Mouse (Mus musculus): Measurements from ENCODE around the gene Klhdc8b. TPM values are rescaled to one million over a fixed set of nuclear protein-coding genes. Genes with fewer than 3 reads are reported as not detected.

Gene Klhdc8b
- 10 to 100 TPM; 13.4 to 15.3 TPM for total RNA-seq (2021)
- long read RNA-seq, experiment 1, transcript Klhdc8b-201 (6 exons, 1,897 nt): major isoform, 16 of 24 reads
- long read RNA-seq, experiment 1, partial matches to known transcripts: 0 of 24 reads
- long read RNA-seq, experiment 1, other reads (novel, unspliced or antisense): 7 of 24 reads
- long read RNA-seq, experiment 2, transcript Klhdc8b-201 (6 exons, 1,897 nt): major isoform, 15 of 33 reads
- long read RNA-seq, experiment 2, partial matches to known transcripts: 5 of 33 reads
- long read RNA-seq, experiment 2, other reads (novel, unspliced or antisense): 13 of 33 reads

DNA sequence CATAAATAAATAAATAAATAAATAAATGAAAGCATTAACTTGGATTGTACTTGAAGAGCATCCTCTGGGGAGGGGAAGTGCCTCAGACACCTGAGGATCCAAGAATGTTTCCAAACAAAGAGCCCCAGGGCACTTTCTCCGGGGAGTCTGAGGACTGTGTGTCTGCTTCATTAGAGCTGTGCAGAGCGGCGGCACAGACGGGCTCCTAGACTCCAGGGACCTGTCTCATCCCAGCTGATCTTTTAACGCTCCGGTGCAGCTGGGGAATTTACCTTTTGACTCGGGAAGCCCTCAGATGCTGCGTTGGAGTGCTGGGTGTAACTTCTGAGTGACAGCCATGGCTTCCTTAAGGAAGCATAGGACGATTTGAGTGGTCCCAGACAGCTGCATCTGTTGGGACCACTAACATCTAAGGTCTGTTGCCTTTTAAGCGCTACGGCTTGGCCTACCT, at the start of gene Klhdc8b:
Gene Klhdc8b, minus strand, starts transcription at position 401 of the 451 bp plus-strand sequence.
- DNase-seq (ENCODE audit: low spot score in 2 of 2): no peak

- DNase-seq (ENCODE audit: low spot score in 2 of 2): no peak
These were observed 47.4 kb upstream of the Klhdc8b start for GRCm38 (mm10) chr9:108508776-108509175.

DNA sequence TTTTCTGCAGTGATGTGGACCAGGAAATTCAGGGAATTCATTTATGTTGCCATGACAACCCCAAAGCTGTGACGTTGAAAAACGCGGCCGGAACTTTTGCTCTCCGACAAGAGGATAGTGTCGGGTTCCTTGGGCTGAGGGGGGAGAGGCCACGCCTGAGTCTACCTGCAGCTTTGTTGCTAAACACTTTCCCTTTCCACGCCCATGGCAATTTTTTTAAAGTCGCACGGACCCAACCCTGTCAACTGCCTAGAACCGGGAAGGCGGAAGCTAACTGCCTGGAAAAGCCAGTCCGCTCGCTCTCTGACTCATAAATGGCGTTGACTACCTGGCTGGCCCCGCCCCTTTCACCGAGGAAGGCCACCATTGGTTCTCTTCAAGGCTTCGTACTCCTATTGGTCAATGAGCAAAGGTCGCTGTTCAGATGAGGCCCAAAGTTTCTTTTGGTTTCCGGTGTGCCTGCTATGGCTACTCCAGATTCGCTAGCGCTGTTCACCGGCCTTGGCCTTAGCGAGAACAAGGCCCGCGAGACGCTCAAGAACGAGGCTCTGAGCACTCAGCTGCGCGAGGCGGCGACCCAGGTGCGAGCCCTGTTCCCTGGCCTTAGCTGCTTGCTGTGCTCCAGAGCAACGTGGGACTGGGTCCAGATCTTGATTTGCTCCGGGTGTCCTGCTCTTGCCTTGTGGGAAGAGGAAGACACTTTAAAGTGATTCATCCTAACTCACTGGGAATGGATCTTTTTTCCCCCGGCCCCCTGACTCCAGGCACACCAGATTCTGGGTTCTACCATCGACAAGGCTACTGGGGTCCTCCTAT, 46.4 kb upstream of the Klhdc8b start, which contains the start of gene Qars:
Gene Qars, plus strand, starts transcription at position 88 of the 816 bp plus-strand sequence.
- DNase-seq (ENCODE audit: low spot score in 2 of 2): peak; percentile 78 to 92

- DNase-seq (ENCODE audit: low spot score in 2 of 2): no peak
These were observed 45.5 kb upstream of the Klhdc8b start for GRCm38 (mm10) chr9:108506901-108507300.

DNA sequence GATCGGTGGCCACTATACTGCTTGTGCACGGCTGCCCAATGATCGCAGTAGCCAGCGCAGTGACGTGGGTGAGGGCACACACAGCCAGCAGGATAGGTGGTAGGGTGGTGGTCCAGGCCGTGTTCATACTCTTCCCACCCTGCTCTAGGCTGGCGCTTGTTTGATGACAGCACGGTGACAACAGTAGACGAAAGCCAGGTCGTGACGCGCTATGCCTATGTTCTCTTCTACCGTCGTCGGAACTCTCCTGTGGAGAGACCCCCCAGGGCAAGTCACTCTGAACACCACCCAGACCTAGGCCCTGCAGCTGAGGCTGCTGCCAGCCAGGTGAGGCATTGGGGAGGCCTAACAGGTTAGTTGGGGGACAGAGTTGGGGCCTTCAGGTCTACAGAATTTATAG, 38.6 kb upstream of the Klhdc8b start:
- DNase-seq (ENCODE audit: low spot score in 2 of 2): peak in 1 of 2 experiments; percentile 9

GRCm38 (mm10) chr9:108499231-108499630, 37.9 kb upstream of the Klhdc8b start:
- DNase-seq (ENCODE audit: low spot score in 2 of 2): no peak

- no peak for DNase-seq (ENCODE audit: low spot score in 2 of 2)
These were observed 33.5 kb upstream of the Klhdc8b start for GRCm38 (mm10) chr9:108494905-108495304.

DNA sequence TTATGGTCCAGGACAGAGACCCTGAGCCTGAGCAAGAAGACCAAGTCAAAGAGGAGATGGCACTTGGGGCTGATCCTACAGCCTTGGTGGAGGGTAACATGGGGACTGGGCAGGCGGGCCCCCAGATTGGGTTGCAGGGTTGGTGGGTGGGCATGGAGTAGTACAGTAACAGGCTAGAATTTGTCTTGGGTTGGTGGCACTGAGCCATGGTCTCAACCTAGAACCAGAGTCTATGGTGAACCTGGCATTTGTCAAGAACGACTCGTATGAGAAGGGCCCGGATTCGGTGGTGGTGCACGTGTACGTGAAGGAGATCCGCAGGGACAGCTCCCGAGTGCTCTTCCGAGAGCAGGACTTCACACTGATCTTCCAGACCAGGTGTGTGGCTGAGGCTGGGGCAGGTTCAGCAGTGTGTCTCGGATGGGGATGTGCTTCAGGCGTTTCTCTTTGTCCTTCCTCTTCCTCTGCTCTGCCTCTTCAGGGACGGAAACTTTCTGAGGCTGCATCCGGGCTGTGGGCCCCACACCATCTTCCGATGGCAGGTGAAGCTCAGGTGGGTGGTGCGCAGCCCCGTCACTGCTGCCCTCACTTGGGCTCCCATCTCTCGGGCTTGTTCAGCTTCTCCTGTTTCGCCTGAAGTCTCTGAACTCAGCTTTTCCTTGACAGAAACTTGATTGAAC, 32.9 kb upstream of the Klhdc8b start:
- DNase-seq (ENCODE audit: low spot score in 2 of 2): no peak

GRCm38 (mm10) chr9:108493246-108493645, 31.9 kb upstream of the Klhdc8b start:
- DNase-seq (ENCODE audit: low spot score in 2 of 2): no peak

- no peak for DNase-seq (ENCODE audit: low spot score in 2 of 2)
These were observed 30.8 kb upstream of the Klhdc8b start for GRCm38 (mm10) chr9:108492043-108492750.

- no peak for DNase-seq (ENCODE audit: low spot score in 2 of 2)
These were observed 29.9 kb upstream of the Klhdc8b start for GRCm38 (mm10) chr9:108491286-108491580.

DNA sequence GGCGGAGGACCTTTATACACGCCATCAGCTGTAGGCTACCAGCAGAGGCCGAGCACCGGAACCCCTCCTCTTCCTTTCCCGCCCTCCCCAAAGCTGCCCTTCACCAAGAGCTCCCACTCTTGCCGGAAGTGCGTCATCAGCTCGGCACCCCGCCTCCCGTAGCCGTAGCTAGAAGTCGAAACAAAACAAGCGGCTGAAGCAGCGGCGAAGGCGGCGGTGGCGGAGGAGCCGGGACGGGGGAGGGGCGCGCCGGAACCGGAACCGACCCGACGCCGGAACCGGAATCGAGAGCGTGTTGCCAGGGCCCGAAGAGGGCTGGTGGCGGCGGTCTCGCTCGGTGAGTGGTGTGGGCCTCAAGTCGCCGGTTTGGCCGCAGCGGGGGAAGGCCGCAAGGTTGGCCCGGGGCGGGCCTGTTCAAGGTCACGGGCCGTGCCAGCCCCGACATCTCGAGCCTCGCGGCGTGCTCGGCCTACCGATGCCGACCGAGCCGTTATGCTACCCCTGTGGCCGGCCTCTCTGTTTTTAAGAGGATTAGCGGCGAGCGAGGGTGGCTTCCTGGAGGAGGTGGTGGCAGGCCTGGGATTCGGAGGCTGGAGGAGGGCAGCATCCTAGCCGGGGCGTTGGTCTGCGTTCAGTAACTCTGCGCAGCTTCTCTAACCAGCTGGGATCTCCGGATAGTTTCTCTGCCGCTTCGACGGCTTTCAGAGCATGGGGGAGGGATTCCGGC, 29.3 kb upstream of the Klhdc8b start, which contains the start of gene Usp19:
Gene Usp19, plus strand, starts transcription at position 44 of the 727 bp plus-strand sequence.
- peak; percentile 82 to 95 for DNase-seq (ENCODE audit: low spot score in 2 of 2)

GRCm38 (mm10) chr9:108489702-108490558, 28.5 kb upstream of the Klhdc8b start:
- DNase-seq (ENCODE audit: low spot score in 2 of 2): no peak

GRCm38 (mm10) chr9:108489215-108489614, 27.8 kb upstream of the Klhdc8b start:
- DNase-seq (ENCODE audit: low spot score in 2 of 2): no peak

GRCm38 (mm10) chr9:108488403-108488802, 27.0 kb upstream of the Klhdc8b start:
- no peak for DNase-seq (ENCODE audit: low spot score in 2 of 2)

- no peak for DNase-seq (ENCODE audit: low spot score in 2 of 2)
These were observed 25.7 kb upstream of the Klhdc8b start for GRCm38 (mm10) chr9:108486973-108487530.

- no peak for DNase-seq (ENCODE audit: low spot score in 2 of 2)
These were observed 24.0 kb upstream of the Klhdc8b start for GRCm38 (mm10) chr9:108485301-108485875.

DNA sequence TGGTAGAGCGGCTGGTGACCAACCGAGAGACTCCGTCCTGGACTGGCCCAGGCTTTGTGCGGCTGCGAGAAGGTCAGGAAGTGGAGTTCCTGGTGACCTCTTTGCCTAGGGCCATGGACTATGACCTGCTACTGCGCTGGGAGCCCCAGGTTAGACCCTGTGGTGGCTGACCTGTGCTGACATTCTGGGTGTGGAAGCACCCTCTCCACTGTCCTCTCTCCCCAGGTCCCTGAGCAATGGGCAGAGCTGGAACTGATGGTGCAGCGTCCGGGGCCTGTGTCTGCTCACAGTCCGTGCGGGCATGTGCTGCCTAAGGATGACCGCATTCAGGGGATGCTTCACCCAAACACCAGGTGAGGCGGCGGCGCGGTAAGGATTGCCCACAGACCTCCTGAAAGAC, 22.6 kb upstream of the Klhdc8b start:
- no peak for DNase-seq (ENCODE audit: low spot score in 2 of 2)

Measured in gastrocnemius, postnatal 4 days (tissue).